Mouse (Mus musculus) neural tube, embryonic 10.5 days (tissue): ENCODE measurements around the gene Cort.
A peak's percentile ranks its signal among the peaks of the same experiment; 100 is the strongest.

ENCODE experiments used
- DNase-seq: peaks from one replicate; pipeline ENCODE4 v3.0.0-alpha.2; 2017; ENCODE audit warnings: low spot score; ENCODE audit errors: extremely low spot score

Gene Cort

DNA sequence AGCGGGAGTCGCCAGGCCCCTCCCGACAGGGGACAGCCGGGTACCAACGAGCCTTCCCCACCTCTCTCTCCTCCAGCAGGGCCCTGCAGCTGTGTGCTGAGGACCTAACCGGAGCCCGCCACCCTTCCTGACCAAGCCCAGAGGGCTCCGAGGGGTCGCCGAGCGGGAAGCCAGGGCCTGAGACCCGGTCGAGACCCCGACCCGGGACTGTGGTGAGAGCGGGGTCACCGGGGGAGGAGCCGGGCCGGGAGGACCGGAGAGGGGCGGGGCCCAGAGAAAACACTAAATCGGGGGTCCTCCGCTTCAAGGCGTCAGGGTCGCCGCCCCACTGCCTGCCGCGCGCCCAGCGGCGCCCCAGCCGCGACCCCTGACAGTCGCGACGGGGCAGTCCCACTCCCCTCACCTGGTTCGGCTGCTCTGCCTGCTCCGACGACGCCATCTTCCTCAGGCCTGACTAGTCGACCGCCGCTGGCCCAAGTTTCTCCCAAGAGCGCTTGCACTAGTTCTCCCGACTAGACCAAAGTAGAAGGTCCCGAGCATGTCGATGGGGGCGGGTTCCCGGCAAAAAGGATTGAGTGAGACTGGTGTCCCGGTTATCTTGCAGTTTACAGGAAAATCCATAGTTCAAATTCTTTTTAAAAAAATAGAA lies 27.1 kb downstream of the Cort start, which contains the start of gene Pex14:
Gene Pex14 (minus strand): TSS at position 508 of the 649 bp plus-strand sequence.
- peak; percentile 93 for DNase-seq

DNA sequence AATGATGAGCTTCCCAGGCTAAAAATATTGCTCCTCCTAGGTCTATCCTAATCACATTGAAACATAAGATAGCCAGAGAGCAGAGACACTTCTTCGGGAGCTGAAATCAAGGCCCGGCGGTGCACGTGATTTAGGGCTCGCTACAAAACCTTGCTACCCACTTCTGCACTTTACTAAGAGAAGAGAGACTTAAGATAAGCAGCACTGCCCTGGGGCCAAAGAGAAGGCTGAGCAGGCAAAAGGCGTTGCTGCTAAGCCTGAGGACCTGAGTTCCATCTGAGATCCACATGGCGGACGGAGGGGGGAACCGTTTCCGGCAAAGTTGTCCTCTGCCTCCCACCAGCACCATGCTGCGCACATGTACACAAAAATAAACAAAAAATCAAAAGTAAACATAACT lies 28.0 kb downstream of the Cort start:
- peak; percentile 17 for DNase-seq

DNA sequence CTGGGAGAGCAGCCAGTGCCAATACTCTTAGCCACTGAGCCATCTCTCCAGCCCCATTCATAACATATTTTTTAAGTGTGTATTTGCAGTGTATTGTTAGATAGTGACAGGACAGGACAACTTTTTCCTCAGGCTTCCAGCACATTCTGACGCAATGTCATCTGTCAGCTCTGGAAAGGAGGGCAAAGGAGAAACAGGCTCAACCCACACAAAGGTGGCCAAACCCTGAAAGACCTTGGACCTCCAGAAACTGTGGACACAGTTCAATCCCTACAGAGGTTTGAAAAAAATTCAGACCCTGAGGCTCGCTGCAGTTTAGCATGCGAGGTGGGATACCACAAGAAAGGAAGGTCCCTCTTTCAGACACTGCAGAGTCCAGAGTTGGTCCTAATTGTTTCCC lies 28.6 kb downstream of the Cort start:
- no peak for DNase-seq

DNA sequence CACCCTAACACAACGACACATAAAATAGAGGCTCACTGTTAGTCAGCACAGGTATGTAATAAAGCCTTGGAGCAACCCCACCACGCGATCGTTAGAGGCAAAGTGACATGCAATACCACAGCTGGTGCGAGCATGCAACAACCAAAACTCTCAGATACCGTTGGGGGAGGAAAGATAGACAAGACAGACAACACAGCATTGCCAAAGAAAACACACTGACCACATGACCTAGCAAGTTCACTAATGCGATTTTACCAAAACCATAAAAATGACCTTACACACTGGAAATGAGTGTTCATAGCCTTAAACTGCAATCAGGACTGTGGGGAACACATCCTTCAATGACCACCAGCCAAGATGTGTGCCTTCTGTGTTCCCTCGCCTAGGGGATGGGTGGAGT lies 35.2 kb downstream of the Cort start:
- no peak for DNase-seq

DNA sequence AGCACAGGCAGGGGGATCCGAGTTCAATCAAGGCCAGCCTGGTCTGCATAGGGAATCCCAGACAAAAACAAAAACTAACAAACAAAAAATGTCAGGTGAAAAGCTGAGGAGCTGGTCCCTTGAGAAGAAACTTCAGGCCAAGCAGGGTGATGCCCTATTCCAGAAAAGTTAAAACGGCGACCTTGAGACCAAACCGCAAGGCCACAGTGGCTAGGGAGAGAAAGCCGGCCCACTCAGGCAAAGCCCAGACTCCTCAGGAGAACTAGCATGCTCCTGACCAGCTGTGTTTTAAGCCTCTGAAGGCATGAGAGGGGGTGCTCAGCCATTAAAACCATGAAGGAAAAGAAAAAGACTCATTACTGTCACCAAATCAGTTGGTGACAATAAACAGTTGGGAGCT lies 41.2 kb downstream of the Cort start:
- no peak for DNase-seq

DNA sequence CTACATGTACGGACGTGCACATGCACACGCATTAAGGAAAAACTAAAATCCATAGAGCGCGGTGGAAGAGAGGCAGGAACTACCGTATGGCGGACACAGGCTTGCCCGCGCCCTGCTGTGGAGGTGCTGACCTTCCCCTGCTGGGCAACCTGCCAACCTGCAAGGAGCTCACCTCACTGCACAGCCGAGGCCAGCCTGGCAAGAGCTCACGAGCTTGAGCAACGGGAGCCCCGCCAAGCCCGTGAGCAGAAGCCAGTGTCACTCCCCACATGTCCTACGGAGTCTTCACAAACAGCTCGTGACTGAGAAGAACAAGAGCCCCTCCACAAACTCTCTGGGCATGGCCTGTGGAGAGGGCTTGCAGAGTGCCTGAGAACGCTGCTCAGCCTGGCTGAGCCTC lies 45.0 kb downstream of the Cort start:
- DNase-seq = no peak

DNA sequence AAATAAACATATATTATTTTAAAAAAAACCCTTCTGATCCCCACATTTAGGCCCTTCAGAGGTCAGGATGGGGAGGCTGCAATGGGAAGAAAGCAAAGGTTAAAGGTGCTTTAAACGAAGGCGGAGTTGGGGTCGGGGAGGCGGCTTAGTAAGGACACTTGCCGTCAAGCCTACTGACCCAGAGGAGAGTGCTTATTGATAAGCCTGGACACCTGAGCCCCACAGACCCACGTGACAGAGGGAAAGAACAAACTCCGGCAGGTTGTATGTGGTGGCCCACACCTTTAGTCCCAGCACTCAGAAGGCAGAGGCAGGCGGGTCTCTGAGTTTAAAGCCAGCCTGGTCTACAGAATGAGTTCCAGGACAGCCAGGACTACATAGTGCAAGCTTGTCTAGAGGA lies 46.5 kb downstream of the Cort start:
- no peak for DNase-seq

DNA sequence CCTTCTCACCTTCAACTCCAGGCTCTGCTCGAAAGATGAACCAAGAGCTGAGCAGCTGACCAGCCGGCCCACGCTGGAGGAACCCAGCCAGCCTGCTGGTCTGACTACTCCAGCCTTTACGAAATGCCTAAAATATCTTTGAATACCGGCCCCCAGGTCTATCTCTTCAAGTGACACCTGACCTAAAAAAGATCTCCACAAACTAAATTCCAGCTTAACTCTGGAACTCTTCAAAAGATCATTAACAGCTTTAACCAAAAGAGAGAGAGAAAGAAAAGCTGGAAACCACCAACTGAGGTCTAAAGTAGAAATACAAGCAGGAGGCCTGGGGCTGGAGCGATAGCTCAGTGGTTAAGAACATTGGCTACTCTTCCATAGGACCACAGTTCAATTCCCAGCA lies 46.9 kb downstream of the Cort start:
- no peak for DNase-seq

DNA sequence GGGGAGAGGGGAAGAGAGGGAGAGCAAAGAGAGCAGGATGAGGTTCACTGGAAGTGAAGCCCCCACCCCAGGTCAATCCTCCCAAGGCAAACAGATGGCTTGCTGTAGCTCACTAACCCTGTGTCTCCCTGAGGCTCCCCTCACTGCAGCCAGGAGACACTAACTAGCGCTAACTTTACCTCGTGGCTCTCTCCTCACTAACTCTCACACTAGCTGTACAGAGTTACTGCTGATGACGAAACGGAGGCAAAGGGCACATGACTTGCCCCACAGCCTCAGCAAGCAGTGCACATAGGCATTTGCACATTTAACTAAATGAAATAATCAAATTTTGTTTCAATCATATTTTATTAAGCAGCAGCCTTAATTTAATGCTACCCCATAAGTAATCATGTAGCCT lies 48.3 kb downstream of the Cort start:
- no peak for DNase-seq

DNA sequence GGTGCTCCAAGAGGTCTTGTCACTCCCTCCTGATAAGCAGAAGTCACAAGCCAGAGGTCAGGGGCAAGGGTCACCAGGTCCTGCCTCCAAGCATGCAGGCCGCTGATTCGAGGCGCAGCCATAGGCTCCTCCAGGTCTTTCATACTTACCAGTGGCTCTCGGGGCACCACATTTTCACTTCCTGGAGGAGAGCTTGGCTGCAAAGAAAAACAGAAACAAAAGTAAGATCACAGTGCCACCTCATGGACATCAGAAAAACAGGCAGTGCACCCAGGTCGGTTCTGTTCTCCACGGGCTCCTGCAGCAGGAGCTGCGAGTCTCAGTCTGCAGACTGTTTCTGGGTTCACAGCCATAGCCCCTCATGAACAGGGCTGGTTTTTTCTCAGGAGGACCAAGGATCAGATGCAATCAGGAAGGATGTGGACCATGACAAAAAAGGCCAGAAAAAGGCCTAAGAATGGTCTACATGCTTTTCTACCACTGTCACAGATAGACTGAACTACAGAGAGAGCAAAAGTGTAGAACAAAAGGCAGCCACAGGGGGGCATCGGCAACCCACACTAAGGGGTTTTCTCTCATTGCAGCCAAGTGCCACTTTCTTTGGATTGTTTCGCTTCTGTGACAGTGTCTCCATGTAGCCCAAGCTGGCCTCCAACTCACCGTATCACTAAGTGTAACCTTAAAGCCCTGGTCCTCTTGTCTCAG lies 50.5 kb downstream of the Cort start:
- peak; percentile 71 for DNase-seq

DNA sequence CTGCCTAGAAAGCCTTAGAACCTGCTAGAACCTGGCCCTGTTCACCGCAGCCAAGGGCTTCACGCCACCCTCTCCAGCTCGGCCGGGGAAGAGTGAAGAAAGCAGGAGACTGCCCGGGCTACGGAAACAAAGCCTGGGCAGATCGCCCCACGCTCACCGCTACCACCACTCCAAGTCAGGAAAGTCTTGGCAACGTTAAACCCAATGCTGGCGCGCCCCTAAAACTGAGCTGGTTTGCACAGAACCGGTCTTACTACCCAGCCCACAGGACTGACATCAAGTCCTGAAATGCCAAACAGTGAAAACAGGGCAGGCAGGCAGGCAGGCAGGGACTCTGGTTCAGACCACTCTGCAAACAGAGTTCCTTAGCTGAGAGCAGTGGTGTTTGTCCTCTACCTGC lies 51.5 kb downstream of the Cort start:
- no peak for DNase-seq
